Mouse (Mus musculus): ENCODE measurements around the gene Elmod3.

Gene Elmod3

DNA sequence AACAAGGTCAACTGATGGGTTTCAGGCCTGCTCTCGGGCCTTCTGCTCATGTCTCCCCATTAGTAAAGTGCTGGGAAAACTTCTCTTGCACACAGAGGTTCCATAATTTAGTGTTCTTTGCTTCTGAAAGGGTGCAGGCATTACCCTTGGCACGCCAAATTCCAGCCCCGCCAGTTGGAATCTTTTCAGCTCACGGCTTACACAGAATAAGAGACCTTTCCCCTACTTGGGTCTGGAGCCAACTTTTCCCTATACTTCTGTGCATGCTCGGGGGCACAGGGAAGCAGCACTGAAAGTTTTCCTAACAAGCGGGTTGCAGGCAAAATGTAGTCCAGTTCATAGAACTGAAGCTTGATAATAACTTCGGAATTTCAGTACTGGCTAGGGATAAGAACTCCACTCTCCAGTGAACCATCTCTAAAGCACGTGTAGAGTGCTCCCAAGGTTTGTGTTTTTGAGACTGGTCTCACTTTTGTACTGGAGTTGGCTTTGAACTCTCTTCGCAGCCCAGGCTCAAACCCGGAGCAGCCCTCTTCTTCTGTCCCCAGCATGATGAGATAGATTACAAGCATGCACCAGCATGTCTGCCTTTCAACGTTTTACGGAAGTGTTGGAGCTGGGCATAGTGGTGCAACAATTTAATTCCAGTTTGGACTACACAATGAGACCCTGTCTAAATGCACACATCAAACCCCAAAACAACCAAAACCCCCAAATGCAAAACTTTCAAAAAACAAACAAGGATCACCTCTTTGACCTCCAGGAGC is 761 bp upstream of the Elmod3 start:
- no peak for DNase-seq (ENCODE audit: low read depth, low spot score)
- no peaks in the 10 kb centered on the region for H3K36me3 ChIP-seq (ENCODE audit: control insufficient read depth, insufficient read depth, low read length, poor library complexity, severe bottlenecking)
- no peaks in the 10 kb centered on the region for H3K27me3 ChIP-seq (ENCODE audit: control insufficient read depth, insufficient read depth, low read length, poor library complexity, severe bottlenecking)

DNA sequence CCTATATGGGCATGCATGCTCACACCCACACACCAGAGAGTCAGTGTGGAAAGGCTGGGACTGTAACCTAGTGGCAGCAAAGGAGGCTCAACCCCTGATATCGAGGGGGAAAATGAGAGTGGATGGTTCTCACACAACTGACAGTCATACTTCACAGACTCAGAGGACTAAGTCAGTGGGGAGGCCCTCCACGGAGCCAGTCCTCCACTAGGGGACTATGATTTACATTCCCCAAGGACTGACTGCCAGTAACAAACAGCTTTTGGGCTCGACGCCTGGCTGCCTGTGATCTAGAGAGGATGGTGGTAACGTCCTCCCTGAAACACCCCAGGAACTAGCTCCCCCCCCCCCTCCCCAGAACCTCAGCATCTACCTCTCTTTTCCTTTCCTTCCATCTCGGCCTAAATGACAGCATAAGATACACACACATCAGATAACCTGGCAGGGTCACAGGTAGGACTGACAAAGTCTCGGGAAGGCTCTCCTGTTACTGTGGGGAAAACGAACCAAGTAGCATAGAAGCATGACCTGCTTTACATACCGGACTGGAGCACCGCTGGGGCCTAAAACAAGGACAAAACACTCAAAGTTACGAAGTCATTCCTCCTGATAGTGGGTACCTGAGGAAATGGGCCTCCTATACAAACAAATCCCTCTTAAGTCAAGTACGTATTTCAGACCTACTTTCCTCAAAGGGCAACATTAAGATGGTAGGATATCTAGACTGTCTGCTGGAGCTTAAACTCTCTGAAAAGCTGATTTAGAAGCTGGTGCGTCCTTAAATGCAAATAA is 934 bp downstream of the Elmod3 start:
- peaks cover 2% of the 10 kb centered on the region; the same call in 1 of the 2 replicates for H3K36me3 ChIP-seq (ENCODE audit: control insufficient read depth, insufficient read depth, low read length, poor library complexity, severe bottlenecking)
- DNase-seq (ENCODE audit: low read depth, low spot score), result peak; percentile 57
- H3K27me3 ChIP-seq (ENCODE audit: control insufficient read depth, insufficient read depth, low read length, poor library complexity, severe bottlenecking), result no peaks in the 10 kb centered on the region

DNA sequence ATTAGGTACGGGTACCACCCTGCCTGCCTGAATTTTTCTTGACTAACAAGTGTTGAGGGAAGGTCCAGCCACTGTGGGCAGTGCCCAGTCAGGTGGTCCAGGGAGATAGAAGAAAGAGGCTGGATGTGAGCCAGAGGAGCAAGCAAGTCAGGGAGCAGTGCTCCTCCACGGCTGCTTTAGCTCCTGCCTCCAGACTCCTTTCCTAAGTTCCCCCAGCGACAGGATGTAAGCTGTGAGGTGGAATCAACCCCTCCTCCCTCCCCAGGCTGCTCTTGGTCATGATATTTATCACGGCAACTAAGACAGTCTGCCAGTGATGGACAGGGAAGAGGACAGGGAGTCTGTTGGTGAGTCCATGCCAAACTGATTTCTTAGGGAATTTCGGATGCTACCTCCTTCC is 4.3 kb downstream of the Elmod3 start:
- no peak for DNase-seq (ENCODE audit: low read depth, low spot score)
- Histone ChIP-seq H3K27me3 (ENCODE audit: control insufficient read depth, insufficient read depth, low read length, poor library complexity, severe bottlenecking) (no peaks in the 10 kb centered on the region), H3K36me3 (ENCODE audit: control insufficient read depth, insufficient read depth, low read length, poor library complexity, severe bottlenecking) (peaks cover 2% of the 10 kb centered on the region; the same call in 1 of the 2 replicates)

DNA sequence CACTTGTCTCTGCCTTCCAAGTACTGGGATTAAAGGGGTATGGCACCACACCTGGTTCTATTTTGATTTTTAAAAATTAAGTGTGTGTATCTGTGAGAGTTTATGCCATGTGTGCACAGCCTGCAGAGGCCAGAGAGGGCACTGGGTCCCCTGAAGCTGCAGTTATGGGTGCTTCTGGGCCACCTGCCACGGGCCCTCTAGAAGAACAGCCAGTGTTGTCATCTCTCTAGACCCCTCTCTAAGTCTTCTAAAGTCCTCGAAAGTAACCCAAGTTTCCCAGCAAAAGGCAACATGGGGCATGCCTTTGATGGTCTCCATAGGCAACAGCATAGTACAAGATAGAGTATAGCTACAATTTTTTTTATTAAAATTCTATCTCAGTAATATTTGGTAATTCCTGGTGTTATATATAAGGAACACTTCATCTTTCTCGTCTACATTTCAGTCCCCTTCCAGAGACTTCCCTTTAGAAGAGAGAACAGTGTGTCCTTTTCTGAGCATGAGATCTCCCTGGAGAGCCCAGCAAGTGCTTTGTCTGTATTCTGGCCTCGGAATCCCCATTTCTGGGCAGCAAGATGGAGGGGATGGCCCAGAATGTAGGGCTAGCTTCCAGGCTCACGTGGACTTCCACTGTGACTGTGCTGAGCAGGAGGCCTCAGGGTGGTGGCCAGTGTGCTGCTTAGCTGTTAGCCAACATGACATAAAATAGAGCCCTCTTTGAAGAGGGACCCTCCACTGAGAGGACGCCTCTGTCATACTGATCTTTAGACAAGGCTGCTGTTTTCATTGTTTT is 5.0 kb downstream of the Elmod3 start:
- no peak for DNase-seq (ENCODE audit: low read depth, low spot score)
- Histone ChIP-seq H3K36me3 (ENCODE audit: control insufficient read depth, insufficient read depth, low read length, poor library complexity, severe bottlenecking) (peaks cover 2% of the 10 kb centered on the region; the same call in 1 of the 2 replicates), H3K27me3 (ENCODE audit: control insufficient read depth, insufficient read depth, low read length, poor library complexity, severe bottlenecking) (no peaks in the 10 kb centered on the region)

DNA sequence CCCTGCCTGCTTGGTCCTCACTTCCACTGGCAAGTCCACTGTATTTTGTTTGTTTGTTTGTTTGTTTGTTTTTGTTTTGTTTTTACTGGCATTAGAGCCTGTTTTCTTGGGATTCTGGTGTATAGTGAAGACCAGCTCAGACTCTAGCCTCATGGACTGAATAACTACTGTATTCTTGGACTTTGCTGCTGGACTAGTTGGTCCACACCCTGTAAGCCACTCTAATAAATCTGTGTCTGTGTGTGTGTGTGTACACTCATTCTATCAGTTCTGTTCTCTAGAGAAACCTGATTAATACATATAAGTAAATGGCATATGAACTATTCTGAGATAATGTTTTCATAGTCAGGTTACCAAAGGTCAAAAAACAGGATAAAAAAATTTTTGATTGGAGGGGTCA is 8.1 kb downstream of the Elmod3 start:
- Histone ChIP-seq H3K27me3 (ENCODE audit: control insufficient read depth, insufficient read depth, low read length, poor library complexity, severe bottlenecking) (no peaks in the 10 kb centered on the region), H3K36me3 (ENCODE audit: control insufficient read depth, insufficient read depth, low read length, poor library complexity, severe bottlenecking) (peaks cover 2% of the 10 kb centered on the region)
- no peak for DNase-seq (ENCODE audit: low read depth, low spot score)

DNA sequence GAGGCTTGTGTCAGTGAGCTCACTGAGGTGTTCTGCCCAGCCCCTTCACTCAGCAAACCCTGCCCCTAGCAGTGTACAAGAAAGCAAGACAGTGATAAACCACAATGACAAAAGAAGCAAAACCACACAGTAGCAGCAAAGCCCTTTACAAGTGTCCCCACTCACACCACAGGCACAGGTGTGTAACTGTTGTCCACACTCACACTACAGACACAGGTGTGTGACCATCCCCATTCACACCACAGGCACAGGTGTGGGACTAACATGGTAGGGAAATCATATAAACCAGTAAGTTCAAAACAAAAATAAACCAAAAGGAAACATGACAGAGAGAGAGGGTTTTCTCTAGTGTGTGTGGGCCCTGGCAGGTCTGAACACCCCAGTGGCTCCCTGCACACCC is 9.9 kb downstream of the Elmod3 start:
- no peaks in the 10 kb centered on the region for H3K27me3 ChIP-seq (ENCODE audit: control insufficient read depth, insufficient read depth, low read length, poor library complexity, severe bottlenecking)
- H3K36me3 ChIP-seq (ENCODE audit: control insufficient read depth, insufficient read depth, low read length, poor library complexity, severe bottlenecking), result peaks cover 2% of the 10 kb centered on the region
- DNase-seq (ENCODE audit: low read depth, low spot score), result no peak

DNA sequence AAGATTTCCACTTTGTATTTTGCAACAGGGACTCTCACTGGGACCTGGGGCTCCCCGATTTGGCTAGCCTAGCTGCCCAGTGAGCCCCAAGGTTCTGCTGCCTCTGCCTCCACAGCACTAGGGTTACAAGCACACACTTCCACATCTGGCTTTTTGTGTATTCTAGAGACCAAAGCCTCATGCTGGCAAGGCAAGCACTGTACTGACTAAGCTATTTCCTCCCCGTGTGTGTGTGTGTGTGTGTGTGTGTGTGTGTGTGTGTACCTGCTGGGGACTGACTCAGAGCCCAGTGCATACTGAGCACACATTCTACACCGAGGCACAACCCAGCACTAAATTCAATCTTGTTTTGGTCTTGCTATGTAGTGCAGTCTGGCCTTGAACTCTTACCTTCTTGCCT is 11.5 kb downstream of the Elmod3 start:
- Histone ChIP-seq H3K27me3 (ENCODE audit: control insufficient read depth, insufficient read depth, low read length, poor library complexity, severe bottlenecking) (no peaks in the 10 kb centered on the region), H3K36me3 (ENCODE audit: control insufficient read depth, insufficient read depth, low read length, poor library complexity, severe bottlenecking) (no peaks in the 10 kb centered on the region; the same call in 1 of the 2 replicates)
- no peak for DNase-seq (ENCODE audit: low read depth, low spot score)

DNA sequence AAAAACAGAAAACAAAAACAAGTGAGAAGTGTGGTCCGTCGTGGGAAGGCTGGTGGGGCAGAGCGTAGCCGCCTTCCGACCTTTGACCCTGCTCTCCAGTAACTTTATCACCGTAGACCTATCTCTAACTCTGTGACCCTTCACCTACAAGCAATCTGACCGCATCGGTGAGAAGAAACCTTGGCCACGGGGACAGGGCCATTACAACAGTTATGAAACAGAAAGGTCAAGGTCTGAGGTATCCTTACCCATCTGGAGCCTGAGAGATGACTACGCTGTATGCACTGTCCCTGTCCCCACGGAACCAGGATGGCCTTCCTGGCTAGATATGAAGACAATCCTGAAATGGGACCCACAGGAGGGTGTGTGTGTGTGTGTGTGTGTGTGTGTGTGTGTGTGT is 14.1 kb downstream of the Elmod3 start:
- H3K36me3 ChIP-seq (ENCODE audit: control insufficient read depth, insufficient read depth, low read length, poor library complexity, severe bottlenecking), result no peaks in the 10 kb centered on the region; the same call in 1 of the 2 replicates
- no peaks in the 10 kb centered on the region for H3K27me3 ChIP-seq (ENCODE audit: control insufficient read depth, insufficient read depth, low read length, poor library complexity, severe bottlenecking)
- DNase-seq (ENCODE audit: low read depth, low spot score), result no peak

DNA sequence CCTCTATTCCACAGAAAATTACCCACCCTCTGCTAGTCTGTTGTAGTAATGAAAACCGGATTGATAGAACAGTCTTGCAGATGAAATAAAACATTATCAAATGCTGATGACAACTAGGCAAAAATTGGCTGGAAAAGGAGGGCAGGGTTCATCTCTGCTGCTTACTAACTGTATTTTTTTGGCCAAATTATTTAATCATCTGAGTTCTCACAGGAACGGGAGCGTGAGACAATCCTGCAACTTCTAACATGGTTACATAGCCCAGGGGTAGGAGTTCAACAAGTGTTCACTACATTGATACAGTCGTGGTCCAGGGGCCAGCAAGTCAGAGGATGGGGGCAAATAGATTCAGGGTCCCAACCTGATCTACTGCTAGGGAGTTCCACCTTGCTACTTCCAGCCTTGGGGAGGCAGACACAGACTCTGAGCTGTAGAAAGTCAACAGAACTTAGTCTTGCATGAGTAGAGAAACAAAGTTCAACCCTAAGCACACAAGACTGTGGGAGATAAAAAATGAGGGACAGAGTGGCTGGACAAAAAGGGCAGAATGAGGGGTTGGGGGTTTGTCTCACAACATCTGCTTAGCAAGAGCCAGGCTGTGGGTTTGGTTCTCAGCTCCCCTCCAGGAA is 14.9 kb downstream of the Elmod3 start:
- Histone ChIP-seq H3K36me3 (ENCODE audit: control insufficient read depth, insufficient read depth, low read length, poor library complexity, severe bottlenecking) (no peaks in the 10 kb centered on the region; the same call in none of the 2 replicates), H3K27me3 (ENCODE audit: control insufficient read depth, insufficient read depth, low read length, poor library complexity, severe bottlenecking) (no peaks in the 10 kb centered on the region)
- DNase-seq (ENCODE audit: low read depth, low spot score), result no peak

DNA sequence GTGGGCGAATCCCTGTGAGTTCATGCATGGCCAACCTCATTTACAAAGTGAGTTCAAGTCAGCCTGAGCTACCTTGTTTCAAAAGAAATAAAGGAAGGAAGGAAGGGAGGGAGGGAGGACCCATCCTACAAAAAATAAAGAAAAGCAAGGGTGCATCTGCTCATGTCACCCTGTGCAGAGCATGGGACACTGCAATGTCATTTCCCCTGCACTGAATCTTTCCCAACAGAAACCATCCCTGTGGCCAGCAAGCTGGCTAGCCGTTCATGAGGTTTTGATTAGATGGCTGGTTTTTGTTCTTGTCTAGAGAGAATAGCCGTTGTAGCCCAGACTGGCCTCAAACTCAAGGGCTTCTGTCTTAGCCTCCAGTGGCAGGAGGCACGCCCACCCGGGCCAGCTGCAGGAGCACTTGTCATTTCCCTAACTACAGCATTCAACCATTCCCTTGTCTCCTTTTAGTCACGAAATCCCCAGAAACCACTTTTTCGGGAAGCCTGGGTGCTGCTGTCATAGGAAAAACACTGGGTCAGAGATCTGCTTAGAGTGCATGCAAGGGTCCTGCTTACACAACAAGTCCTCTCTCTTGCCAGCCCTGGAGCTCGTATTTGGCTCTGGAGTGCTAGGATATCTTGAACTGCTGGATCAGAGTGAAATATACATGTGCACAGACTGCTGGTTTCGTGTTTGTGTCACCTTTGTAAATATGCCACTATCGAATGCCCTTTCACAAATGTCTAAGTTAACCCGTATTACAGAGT is 16.4 kb downstream of the Elmod3 start:
- H3K36me3 ChIP-seq (ENCODE audit: control insufficient read depth, insufficient read depth, low read length, poor library complexity, severe bottlenecking), result peaks cover 2% of the 10 kb centered on the region; the same call in 1 of the 2 replicates
- H3K27me3 ChIP-seq (ENCODE audit: control insufficient read depth, insufficient read depth, low read length, poor library complexity, severe bottlenecking), result no peaks in the 10 kb centered on the region
- no peak for DNase-seq (ENCODE audit: low read depth, low spot score)

DNA sequence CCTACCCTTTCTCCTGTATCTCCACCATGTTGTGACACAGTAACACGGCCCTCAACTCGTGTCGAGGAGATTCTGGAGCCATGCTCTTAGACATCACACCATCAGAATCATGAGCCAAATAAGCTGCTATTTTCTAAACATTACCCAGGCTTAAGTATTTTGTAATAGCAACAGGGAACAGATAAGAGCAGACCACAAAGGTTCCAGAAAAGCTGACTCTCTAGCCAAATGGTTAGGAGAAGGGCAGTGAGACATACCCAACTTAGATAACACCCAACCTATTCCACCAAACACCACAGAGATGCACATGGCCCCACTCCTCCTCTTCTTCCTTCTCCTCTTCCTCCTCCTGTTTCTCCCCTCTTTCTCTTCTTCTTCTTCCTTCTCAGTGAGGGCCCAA is 22.2 kb downstream of the Elmod3 start:
- Histone ChIP-seq H3K36me3 (ENCODE audit: control insufficient read depth, insufficient read depth, low read length, poor library complexity, severe bottlenecking) (peaks cover 2% of the 10 kb centered on the region), H3K27me3 (ENCODE audit: control insufficient read depth, insufficient read depth, low read length, poor library complexity, severe bottlenecking) (no peaks in the 10 kb centered on the region)
- DNase-seq (ENCODE audit: low read depth, low spot score), result no peak

DNA sequence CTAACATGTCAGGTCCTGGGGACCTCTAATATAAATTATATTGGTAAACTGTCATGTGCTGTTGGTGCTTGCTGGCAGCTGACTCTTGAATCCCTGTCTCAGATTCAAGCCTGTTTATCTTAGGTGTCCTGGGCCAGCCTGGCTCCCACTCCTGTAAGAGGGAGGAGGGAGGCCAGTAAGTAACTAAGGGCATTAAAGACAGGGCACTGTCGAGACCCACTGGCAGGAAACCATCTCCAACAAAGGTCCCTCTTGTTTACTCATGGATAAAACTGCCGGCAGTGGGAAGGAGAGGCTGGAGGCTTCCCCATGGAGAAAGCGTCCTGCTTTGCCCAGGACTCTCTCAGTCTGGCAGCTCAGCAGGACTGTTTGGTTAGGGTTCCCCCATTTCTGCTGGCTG is 26.4 kb downstream of the Elmod3 start:
- H3K27me3 ChIP-seq (ENCODE audit: control insufficient read depth, insufficient read depth, low read length, poor library complexity, severe bottlenecking), result no peaks in the 10 kb centered on the region
- DNase-seq (ENCODE audit: low read depth, low spot score), result no peak
- no peaks in the 10 kb centered on the region; the same call in none of the 2 replicates for H3K36me3 ChIP-seq (ENCODE audit: control insufficient read depth, insufficient read depth, low read length, poor library complexity, severe bottlenecking)

DNA sequence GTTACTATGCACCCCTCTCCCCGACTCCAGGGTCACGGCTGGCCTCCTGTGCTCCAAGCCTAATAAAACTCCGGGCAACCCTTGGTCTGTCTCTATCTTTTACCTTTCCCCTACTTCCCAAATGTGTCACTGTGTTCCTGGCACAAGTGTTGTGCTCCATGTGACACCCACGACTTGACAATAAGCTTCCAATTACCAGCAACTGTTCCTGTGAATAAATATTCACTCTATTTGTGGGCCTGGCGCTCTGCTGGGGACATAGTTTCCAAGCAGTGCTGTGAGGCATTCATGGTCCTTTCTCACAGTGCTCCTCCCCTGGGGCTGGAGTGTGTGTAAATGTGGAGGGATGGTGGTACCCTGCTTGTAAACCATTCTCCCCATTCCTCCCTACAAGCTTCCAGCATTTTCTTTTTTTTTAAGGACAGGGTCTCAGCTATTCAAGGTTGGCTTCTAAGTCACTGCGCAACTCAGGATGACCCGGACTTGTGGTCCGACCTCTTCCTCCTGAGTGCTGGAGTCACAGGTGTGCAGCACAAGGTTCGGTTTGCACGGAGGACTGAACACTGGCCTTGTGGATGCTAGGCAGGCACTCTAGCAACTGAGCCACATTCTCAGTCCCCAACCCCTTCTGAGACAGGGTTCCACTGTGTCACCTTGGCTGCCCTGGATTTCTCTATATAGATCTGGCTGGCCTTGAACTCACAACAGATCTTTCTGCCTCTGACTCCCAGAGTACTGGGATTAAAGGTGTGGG is 27.4 kb downstream of the Elmod3 start:
- Histone ChIP-seq H3K36me3 (ENCODE audit: control insufficient read depth, insufficient read depth, low read length, poor library complexity, severe bottlenecking) (no peaks in the 10 kb centered on the region; the same call in none of the 2 replicates), H3K27me3 (ENCODE audit: control insufficient read depth, insufficient read depth, low read length, poor library complexity, severe bottlenecking) (no peaks in the 10 kb centered on the region)
- DNase-seq (ENCODE audit: low read depth, low spot score), result no peak

Data from splenic B cell, adult 2 months (primary cell).